Mouse (Mus musculus): Measurements from ENCODE around the gene Gm20388.

GRCm38 (mm10) chr8:123328552-123328951 is 3417.9 kb downstream of the Gm20388 start:
- TF ChIP-seq CTCF (IDR thresholded peaks at IDR 0.05; ENCODE audit: low read depth) (no peak), EP300 (IDR thresholded peaks at IDR 0.05; ENCODE audit: low read depth) (no peak)

Measured in liver, embryonic 14.5 days (tissue).